Mouse (Mus musculus) heart, postnatal 10 days (tissue): ENCODE measurements around the gene Adam1b. TPM values are rescaled to one million over a fixed set of nuclear protein-coding genes. Genes with fewer than 3 reads are reported as not detected.

Experiments
- DNase-seq, 2 experiments: peaks; one replicate each; pipeline ENCODE4 v3.0.0; 2021
- intact Hi-C: fragments of 180-260 bp; cut with DNase I; formaldehyde crosslinking; loops from one replicate; pipeline ENCODE4 v1.15.1; 2025
- total RNA-seq, 2 experiments: library from RNA; stranded (reverse); gene quantifications; 2 replicates each; pipeline ENCODE4 v1.2.3; 2021

The Adam1b gene
- total RNA-seq, 2 experiments from 2014 or later = not detected

DNA sequence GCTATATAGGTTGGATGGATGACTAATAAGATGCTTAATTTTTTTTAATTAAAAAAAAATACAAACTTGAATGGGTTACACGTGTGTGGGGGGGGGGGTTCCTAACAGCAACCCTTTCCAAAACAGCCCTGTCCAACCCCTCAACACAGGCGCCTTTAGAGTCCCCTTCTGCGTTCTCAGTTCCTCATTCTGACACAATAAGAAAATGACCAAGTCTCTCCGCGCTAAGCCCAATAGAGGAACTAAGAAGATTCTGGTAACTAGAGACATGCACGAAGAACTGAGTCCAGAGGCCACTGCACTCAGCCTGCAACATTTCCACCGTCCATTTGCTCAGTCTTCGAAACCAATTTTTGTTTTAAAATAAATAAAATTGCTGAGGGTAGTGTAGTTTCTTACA is 52.0 kb downstream of the Adam1b start:
- DNase-seq = peak in 1 of 2 experiments; percentile 15
- intact Hi-C loops = loop anchor here (1.0 to 5.0 kb wide), 3 partner anchors 26 to 261 kb away; partner anchors contain the start of genes Aldh2 and Atxn2

DNA sequence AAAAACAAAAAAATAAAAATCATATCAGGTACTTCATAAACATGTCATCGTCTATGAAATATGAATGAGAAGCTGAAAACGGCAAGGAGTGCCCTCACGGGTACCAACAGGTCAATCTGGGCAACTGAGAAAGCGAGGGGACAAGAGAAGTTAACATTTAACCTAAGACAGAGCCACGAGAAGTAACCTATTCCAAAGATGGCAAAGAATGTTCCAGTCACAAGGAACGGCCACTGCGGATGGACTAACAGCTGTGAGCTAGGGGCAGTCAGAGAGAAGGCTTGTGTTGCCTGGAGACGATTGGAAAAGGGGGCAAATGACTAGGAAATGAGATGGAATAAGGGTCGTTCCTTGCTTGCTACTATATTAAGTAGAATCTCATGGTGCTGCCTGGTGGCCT is 52.8 kb downstream of the Adam1b start:
- intact Hi-C loops = loop anchor here (5.0 kb wide), 2 partner anchors 142 to 262 kb away; partner anchors contain the start of genes Aldh2 and Atxn2

More for the DNA sequence above, 52.8 kb downstream of the Adam1b start:
- DNase-seq = no peak

Other genes starting within 250 kb of the Adam1b start
- 10 to 100 TPM; 59.0 to 59.5 TPM for gene Trafd1, start 117.8 kb downstream of the Adam1b start, total RNA-seq
- 10 to 100 TPM; 22.1 to 23.5 TPM for gene Naa25, start 105.5 kb downstream of the Adam1b start, total RNA-seq
- 1 to 10 TPM; 5.9 to 7.3 TPM for gene Tmem116, start 51.5 kb downstream of the Adam1b start, total RNA-seq
- 100 to 1,000 TPM; 112 TPM for gene Erp29, start 50.9 kb downstream of the Adam1b start, total RNA-seq
- gene Adam1a, start 42.0 kb upstream of the Adam1b start, total RNA-seq = 1 to 10 TPM; 2.4 to 2.8 TPM
- gene Gm42878, start 42.0 kb upstream of the Adam1b start, total RNA-seq = not detected
- 10 to 100 TPM; 56.6 to 58.1 TPM for gene Mapkapk5, start 42.5 kb upstream of the Adam1b start, total RNA-seq
- gene Aldh2, start 90.4 kb upstream of the Adam1b start, total RNA-seq = 100 to 1,000 TPM; 114 to 134 TPM
- 10 to 100 TPM; 24.3 to 31.0 TPM for gene Acad12, start 115.5 kb upstream of the Adam1b start, total RNA-seq
- 10 to 100 TPM; 13.7 to 16.0 TPM for gene Acad10, start 157.1 kb upstream of the Adam1b start, total RNA-seq
- gene Brap, start 157.1 kb upstream of the Adam1b start, total RNA-seq = 10 to 100 TPM; 28.2 to 35.2 TPM
- 100 to 1,000 TPM; 173 to 177 TPM for gene Atxn2, start 207.9 kb upstream of the Adam1b start, total RNA-seq